Mouse (Mus musculus) R1 (cell line): ENCODE data around the gene Ghr.
A peak's percentile ranks its signal among the peaks of the same experiment; 100 is the strongest.

ENCODE experiments used
- DNase-seq: peaks from one replicate; pipeline ENCODE4 v3.0.0-alpha.2; 2018; ENCODE audit warnings: low read depth, low spot score

Gene Ghr

GRCm38 (mm10) chr15:3449564-3449963 lies 133.7 kb downstream of the Ghr start:
- DNase-seq: no peak

- peak; percentile 7 for DNase-seq
These were observed 137.9 kb downstream of the Ghr start for GRCm38 (mm10) chr15:3445285-3445909.

GRCm38 (mm10) chr15:3444448-3445020 lies 138.8 kb downstream of the Ghr start:
- no peak for DNase-seq

- DNase-seq: peak; percentile 49
These were observed 141.6 kb downstream of the Ghr start for GRCm38 (mm10) chr15:3441506-3442286.

DNA sequence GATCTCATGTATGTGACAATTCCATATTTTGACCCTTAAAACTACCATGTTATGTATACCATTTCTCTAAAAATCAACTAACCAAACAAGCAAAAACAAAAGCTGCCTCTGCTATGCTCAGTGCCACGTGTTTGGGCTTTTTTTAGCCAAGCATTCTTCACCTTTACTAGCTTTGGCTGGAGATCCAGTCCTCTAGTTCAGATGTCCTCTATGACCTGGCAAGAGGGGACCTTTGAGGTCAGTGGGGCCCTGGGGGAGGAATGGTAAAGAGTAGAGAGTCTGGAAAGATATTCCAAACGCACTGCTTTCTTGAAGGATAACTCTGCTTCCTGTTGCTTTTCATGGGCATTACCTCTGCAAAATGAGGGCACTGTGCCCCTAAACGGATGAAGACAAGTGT lies 145.9 kb downstream of the Ghr start:
- DNase-seq: no peak

GRCm38 (mm10) chr15:3435637-3436036 lies 147.7 kb downstream of the Ghr start:
- DNase-seq: no peak

DNA sequence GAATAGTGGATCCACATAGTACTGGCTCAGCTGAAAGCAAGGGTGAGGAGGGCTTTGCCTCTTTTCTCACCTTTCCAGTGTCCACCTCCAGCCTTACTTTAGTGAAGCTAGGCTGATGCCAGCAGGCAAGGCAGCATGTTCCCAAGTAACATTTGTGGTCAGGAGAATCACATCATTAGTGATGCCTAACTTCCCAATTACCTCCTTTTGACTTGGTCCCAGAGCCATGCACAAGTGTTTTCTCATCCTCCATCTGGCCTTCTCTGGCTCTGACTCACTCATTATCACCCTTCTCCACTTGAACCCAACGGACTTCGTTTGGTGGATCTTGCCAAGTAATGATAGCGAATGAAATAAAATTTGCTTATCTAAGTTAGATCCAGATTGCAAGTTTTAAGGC lies 148.8 kb downstream of the Ghr start:
- no peak for DNase-seq

- DNase-seq: no peak
These were observed 150.0 kb downstream of the Ghr start for GRCm38 (mm10) chr15:3433281-3433680.

DNA sequence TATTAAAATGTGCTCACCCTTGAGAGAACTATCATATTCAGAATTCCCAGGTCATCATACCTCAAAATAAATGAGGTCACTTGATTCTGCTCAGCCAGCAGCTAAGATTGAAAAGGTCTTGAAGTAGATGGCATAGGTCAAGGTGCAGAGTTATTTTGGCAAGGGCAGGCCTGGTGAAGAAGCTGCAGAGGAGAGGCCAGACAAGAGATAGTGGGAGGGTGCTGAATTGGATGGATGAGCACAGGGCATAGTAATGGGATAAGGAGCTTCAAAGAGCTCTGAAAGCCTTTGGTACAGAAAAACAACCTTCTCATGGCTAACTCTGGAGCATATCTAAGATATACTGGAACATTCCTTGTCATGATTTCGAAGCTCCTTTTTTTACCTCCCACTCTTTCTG lies 150.5 kb downstream of the Ghr start:
- no peak for DNase-seq

GRCm38 (mm10) chr15:3429417-3429816 lies 153.9 kb downstream of the Ghr start:
- no peak for DNase-seq

DNA sequence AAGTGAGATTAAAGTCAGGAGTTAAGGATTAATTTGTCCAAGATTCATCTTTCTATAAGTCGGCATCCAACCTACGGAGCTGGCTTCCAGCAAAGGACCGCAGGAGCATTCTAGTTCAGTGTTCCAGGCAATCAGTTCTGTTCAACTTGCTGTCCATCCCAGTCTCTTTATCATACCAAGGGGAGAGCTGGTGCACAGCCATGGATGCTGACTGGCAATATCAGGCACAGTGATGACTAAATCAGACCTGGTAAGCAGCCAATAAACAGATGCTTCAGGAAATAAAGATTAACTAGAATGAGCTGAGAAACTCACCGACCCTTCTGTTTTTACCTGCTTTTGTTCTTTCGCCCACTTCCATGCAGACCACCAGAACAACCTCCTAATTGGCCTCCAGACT lies 154.3 kb downstream of the Ghr start:
- no peak for DNase-seq

- DNase-seq: no peak
These were observed 156.9 kb downstream of the Ghr start for GRCm38 (mm10) chr15:3426401-3426800.

- no peak for DNase-seq
These were observed 160.1 kb downstream of the Ghr start for GRCm38 (mm10) chr15:3423177-3423576.

DNA sequence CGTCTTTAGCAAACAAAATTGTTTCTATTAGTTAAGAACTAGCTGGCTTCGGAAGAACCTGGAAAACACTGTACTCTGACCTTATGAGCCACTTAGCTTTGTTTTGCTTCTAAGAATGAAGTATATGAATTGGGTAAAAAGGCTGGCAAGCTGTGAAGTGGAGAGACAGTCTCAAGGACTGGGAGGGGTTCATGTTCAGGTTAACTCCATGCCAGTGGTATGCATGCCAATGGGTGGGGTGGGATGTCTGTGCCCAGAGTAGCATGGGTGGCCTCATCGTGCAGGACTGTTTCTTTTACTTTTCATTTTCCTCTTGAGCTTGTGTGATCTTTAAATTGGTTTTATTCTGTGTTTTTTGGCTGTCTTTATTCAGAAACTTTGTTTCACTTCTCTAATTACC lies 165.6 kb downstream of the Ghr start:
- DNase-seq: no peak

- no peak for DNase-seq
These were observed 170.2 kb downstream of the Ghr start for GRCm38 (mm10) chr15:3413103-3413502.

DNA sequence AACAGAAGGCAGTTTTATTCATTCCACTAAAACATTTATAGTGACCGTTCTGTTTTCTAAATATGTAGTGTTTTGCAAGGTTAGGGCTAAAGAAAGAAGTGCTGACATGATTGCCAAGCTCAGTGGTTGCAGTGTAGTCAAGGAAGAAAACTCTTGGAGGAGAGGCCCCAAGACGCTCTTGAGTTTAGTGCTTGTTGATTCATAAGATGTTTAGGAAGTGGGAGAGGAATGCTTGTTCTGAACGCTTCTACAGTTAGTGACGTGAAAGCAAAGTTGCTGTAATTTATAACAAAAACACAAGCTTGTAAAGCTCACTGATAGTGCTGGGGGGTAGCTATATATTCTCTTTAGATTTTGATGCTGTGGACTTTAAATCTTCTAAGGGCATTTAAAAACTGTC lies 174.8 kb downstream of the Ghr start:
- no peak for DNase-seq

DNA sequence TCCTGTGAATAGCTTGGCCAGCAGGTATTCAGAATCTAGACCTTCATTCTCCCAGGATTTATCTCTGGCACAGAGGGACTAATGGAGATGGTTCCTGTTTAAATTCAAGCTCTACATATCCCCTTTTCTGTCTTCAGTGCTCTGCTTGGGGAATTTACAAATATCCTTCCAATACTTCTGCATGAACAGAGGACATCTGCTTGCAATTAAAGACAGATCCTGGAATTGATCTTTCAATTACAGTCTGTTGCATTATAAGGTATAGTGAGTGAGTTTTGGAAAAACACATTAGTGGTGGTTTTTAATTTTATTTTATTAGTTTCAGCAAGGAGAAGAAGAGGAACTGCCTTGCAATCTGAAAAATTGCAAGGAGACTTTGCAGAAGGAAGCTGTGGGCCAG lies 184.1 kb downstream of the Ghr start:
- DNase-seq: no peak

- DNase-seq: no peak
These were observed 185.8 kb downstream of the Ghr start for GRCm38 (mm10) chr15:3397369-3398100.

- no peak for DNase-seq
These were observed 187.1 kb downstream of the Ghr start for GRCm38 (mm10) chr15:3396149-3396548.

DNA sequence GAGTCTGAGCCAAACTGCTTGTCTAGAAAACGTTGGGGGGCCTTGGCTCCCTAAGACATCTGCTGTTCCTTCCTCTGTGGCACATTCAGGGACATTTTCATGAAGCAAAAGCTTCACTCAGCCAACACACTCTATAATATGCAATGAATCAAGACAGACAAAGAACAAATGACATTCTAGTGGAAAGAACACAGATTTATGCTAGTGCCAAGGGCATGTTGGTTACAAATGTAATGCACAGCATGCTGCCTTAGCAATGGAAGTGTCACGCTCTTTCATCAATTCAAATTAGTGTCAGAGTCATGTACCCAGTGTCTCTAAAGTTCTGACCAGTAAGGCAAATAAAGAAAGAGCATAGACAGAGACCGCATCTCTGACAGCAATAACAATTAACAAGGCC lies 187.6 kb downstream of the Ghr start:
- no peak for DNase-seq

DNA sequence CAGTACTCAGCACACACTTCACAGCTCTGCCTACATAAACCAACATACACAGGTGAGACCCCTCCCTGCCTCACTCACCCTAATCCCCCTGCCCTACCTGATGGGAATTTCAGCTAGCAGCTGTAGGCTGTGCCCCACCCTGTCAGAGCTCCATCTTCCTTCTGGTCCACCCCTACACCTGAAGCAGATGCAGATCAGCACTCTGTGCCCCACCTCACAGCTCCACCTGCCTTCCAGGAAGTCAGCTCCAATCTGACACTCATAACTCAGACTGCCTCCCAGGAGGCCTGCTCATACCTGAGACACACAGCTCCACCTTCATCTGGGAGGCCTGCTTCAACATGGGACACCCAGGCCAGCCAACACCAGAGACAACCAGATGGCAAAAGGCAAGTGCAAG lies 192.6 kb downstream of the Ghr start:
- DNase-seq: no peak

DNA sequence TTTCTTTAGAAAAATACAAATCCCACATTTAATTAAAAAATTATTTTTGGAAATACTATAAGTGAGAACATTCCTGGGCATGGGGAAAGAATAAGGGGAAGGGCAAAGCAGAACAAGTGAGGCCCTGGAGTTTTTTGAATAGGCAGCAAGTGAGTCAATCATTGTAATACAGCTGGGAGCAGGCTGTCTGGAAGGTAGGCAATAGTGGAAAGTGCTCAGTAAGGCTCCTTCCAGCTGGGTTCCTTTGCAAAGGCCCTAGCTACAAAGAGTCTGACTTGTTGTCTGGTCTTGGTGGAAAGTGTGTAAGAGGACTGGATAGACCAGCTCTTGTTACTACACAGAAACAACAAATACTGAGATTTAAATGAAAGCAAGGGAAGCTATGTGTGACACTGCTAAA lies 194.3 kb downstream of the Ghr start:
- DNase-seq: no peak
